Mouse (Mus musculus): ENCODE results near the gene Slc39a3. TPM values are rescaled to one million over a fixed set of nuclear protein-coding genes. Genes with fewer than 3 reads are reported as not detected.
"Not testable (repeated sequence)": the region's sequence is repeated elsewhere in the genome, so short reads cannot be mapped to it uniquely, and the experiment has no call there.

Slc39a3 gene
- polyA plus RNA-seq, 1 experiment from 2014 or later, result 18.2 TPM

- H3K9me3 ChIP-seq (replicated peaks; ENCODE audit: control insufficient read depth, low read length), result no peaks in the 10 kb centered on the region
- no peaks in the 10 kb centered on the region for H3K27me3 ChIP-seq (ENCODE audit: control insufficient read depth, insufficient read depth, low read length)
- peaks cover 13% of the 10 kb centered on the region for H3K36me3 ChIP-seq (ENCODE audit: control insufficient read depth, insufficient read depth, low read length)
- 90% methylated on average over 6 of the region's 6 CpGs for WGBS
- no peak for ATAC-seq (ENCODE audit: insufficient read depth, low FRiP score)
- no peak overlapping the region for H3K4me3 ChIP-seq (replicated peaks; ENCODE audit: low read length)
- H3K27ac ChIP-seq (ENCODE audit: low read length), result no peak overlapping the region
- H3K4me2 ChIP-seq (ENCODE audit: low read depth, low read length), result no peak overlapping the region
- H3K4me1 ChIP-seq (ENCODE audit: control insufficient read depth, insufficient read depth, low read length), result peaks cover 15% of the 10 kb centered on the region
- H3K9ac ChIP-seq (ENCODE audit: low read length), result no peak overlapping the region
Observed at GRCm38 (mm10) chr10:81055169-81055568, 17.9 kb upstream of the Slc39a3 start.

GRCm38 (mm10) chr10:81052577-81052976, 15.4 kb upstream of the Slc39a3 start:
- H3K4me2 ChIP-seq (ENCODE audit: low read depth, low read length), result no peak overlapping the region
- H3K4me1 ChIP-seq (ENCODE audit: control insufficient read depth, insufficient read depth, low read length), result no peaks in the 10 kb centered on the region
- no peaks in the 10 kb centered on the region for H3K27me3 ChIP-seq (ENCODE audit: control insufficient read depth, insufficient read depth, low read length)
- no peak overlapping the region for H3K27ac ChIP-seq (ENCODE audit: low read length)
- no peaks in the 10 kb centered on the region for H3K9me3 ChIP-seq (replicated peaks; ENCODE audit: control insufficient read depth, low read length)
- no peak overlapping the region for H3K9ac ChIP-seq (ENCODE audit: low read length)
- peaks cover 30% of the 10 kb centered on the region for H3K36me3 ChIP-seq (ENCODE audit: control insufficient read depth, insufficient read depth, low read length)
- WGBS, result 90% methylated on average over 5 of the region's 5 CpGs
- H3K4me3 ChIP-seq (replicated peaks; ENCODE audit: low read length), result no peak overlapping the region
- ATAC-seq (ENCODE audit: insufficient read depth, low FRiP score), result no peak

- no peak for ATAC-seq (ENCODE audit: insufficient read depth, low FRiP score)
- H3K27ac ChIP-seq (ENCODE audit: low read length), result no peak overlapping the region
- WGBS, result 96% methylated on average over 6 of the region's 6 CpGs
- no peaks in the 10 kb centered on the region for H3K9me3 ChIP-seq (replicated peaks; ENCODE audit: control insufficient read depth, low read length)
- no peak overlapping the region for H3K4me3 ChIP-seq (replicated peaks; ENCODE audit: low read length)
- H3K4me1 ChIP-seq (ENCODE audit: control insufficient read depth, insufficient read depth, low read length), result no peaks in the 10 kb centered on the region
- H3K27me3 ChIP-seq (ENCODE audit: control insufficient read depth, insufficient read depth, low read length), result no peaks in the 10 kb centered on the region
- H3K4me2 ChIP-seq (ENCODE audit: low read depth, low read length), result no peak overlapping the region
- H3K36me3 ChIP-seq (ENCODE audit: control insufficient read depth, insufficient read depth, low read length), result peaks cover 30% of the 10 kb centered on the region
- H3K9ac ChIP-seq (ENCODE audit: low read length), result no peak overlapping the region
Observed at GRCm38 (mm10) chr10:81051133-81051532, 13.9 kb upstream of the Slc39a3 start.

GRCm38 (mm10) chr10:81050645-81051044, 13.4 kb upstream of the Slc39a3 start:
- Histone ChIP-seq H3K4me2 (ENCODE audit: low read depth, low read length) (no peak overlapping the region), H3K36me3 (ENCODE audit: control insufficient read depth, insufficient read depth, low read length) (peaks cover 30% of the 10 kb centered on the region), H3K27ac (ENCODE audit: low read length) (no peak overlapping the region), H3K27me3 (ENCODE audit: control insufficient read depth, insufficient read depth, low read length) (no peaks in the 10 kb centered on the region), H3K9ac (ENCODE audit: low read length) (no peak overlapping the region), H3K4me3 (replicated peaks; ENCODE audit: low read length) (no peak overlapping the region), H3K9me3 (replicated peaks; ENCODE audit: control insufficient read depth, low read length) (no peaks in the 10 kb centered on the region), H3K4me1 (ENCODE audit: control insufficient read depth, insufficient read depth, low read length) (no peaks in the 10 kb centered on the region)
- WGBS, result 89% methylated on average over 4 of the region's 4 CpGs
- ATAC-seq (ENCODE audit: insufficient read depth, low FRiP score), result no peak

GRCm38 (mm10) chr10:81045246-81045645, 8.0 kb upstream of the Slc39a3 start:
- not testable (repeated sequence) for H3K4me2 ChIP-seq (ENCODE audit: low read depth, low read length); H3K4me1 ChIP-seq (ENCODE audit: control insufficient read depth, insufficient read depth, low read length); ATAC-seq (ENCODE audit: insufficient read depth, low FRiP score); H3K27me3 ChIP-seq (ENCODE audit: control insufficient read depth, insufficient read depth, low read length); H3K4me3 ChIP-seq (replicated peaks; ENCODE audit: low read length); H3K9ac ChIP-seq (ENCODE audit: low read length); H3K9me3 ChIP-seq (replicated peaks; ENCODE audit: control insufficient read depth, low read length); H3K27ac ChIP-seq (ENCODE audit: low read length)
- 87% methylated on average over 14 of the region's 14 CpGs for WGBS
- peaks cover 31% of the 10 kb centered on the region; the same call in 1 of the 2 replicates for H3K36me3 ChIP-seq (ENCODE audit: control insufficient read depth, insufficient read depth, low read length)

DNA sequence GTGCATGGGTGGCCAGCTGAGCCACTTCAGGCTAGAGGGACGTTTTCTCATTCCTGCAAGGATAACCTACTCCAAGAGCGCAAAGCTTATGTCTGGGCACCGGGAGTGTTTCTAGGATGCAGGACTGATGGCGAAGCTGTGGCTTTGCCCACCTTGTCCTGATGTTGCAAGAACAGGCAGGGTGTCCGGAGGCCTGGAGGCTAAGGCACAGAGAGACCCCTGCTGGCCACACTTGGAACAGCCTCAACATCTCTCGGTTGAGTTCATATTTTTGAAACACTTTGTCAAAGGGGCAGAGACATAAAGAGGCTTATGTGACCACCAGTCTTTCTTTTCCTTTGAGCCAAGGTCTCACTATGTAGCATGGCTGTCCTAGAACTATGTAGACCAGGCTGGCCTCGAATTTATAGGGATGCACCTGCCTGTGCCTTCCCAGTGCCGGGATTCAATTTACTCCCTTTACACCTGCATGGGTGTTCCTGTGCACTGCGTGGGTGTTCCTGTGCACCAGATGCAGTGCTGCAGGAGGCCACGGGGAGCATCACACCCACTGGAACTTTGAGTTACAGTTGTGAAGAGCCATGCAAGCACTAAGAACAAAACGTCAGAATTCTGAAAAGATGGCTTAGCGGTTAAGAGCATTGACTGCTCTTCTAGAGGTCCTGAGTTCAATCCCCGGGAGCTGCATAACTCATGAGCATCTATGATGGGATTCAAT, 4.4 kb upstream of the Slc39a3 start:
- Histone ChIP-seq H3K27me3 (ENCODE audit: control insufficient read depth, insufficient read depth, low read length) (no peaks in the 10 kb centered on the region), H3K9ac (ENCODE audit: low read length) (no peak overlapping the region), H3K36me3 (ENCODE audit: control insufficient read depth, insufficient read depth, low read length) (0 out of 2 replicates have a peak, but pooled peaks cover 13% of the 10 kb centered on the region), H3K9me3 (replicated peaks; ENCODE audit: control insufficient read depth, low read length) (no peaks in the 10 kb centered on the region), H3K4me2 (ENCODE audit: low read depth, low read length) (no peak overlapping the region), H3K27ac (ENCODE audit: low read length) (no peak overlapping the region), H3K4me3 (replicated peaks; ENCODE audit: low read length) (no peak overlapping the region), H3K4me1 (ENCODE audit: control insufficient read depth, insufficient read depth, low read length) (no peaks in the 10 kb centered on the region)
- WGBS, result 33% methylated on average over 13 of the region's 13 CpGs
- no peak for ATAC-seq (ENCODE audit: insufficient read depth, low FRiP score)

- Histone ChIP-seq H3K36me3 (ENCODE audit: control insufficient read depth, insufficient read depth, low read length) (peaks cover 3% of the 10 kb centered on the region; the same call in 1 of the 2 replicates), H3K4me3 (replicated peaks; ENCODE audit: low read length) (no peak overlapping the region), H3K27ac (ENCODE audit: low read length) (no peak overlapping the region), H3K9me3 (replicated peaks; ENCODE audit: control insufficient read depth, low read length) (no peaks in the 10 kb centered on the region), H3K4me1 (ENCODE audit: control insufficient read depth, insufficient read depth, low read length) (no peaks in the 10 kb centered on the region), H3K4me2 (ENCODE audit: low read depth, low read length) (no peak overlapping the region), H3K27me3 (ENCODE audit: control insufficient read depth, insufficient read depth, low read length) (no peaks in the 10 kb centered on the region), H3K9ac (ENCODE audit: low read length) (no peak overlapping the region)
- 77% methylated on average over 7 of the region's 7 CpGs for WGBS
- no peak for ATAC-seq (ENCODE audit: insufficient read depth, low FRiP score)
Observed at GRCm38 (mm10) chr10:81036251-81036650, 975 bp downstream of the Slc39a3 start.

GRCm38 (mm10) chr10:81033586-81033985, 3.6 kb downstream of the Slc39a3 start:
- Histone ChIP-seq H3K9me3 (replicated peaks; ENCODE audit: control insufficient read depth, low read length) (no peaks in the 10 kb centered on the region), H3K4me1 (ENCODE audit: control insufficient read depth, insufficient read depth, low read length) (no peaks in the 10 kb centered on the region), H3K27me3 (ENCODE audit: control insufficient read depth, insufficient read depth, low read length) (no peaks in the 10 kb centered on the region), H3K36me3 (ENCODE audit: control insufficient read depth, insufficient read depth, low read length) (peaks cover 6% of the 10 kb centered on the region; the same call in 1 of the 2 replicates), H3K4me3 (replicated peaks; ENCODE audit: low read length) (no peak overlapping the region), H3K27ac (ENCODE audit: low read length) (no peak overlapping the region), H3K4me2 (ENCODE audit: low read depth, low read length) (no peak overlapping the region), H3K9ac (ENCODE audit: low read length) (no peak overlapping the region)
- 76% methylated on average over 10 of the region's 10 CpGs for WGBS
- no peak for ATAC-seq (ENCODE audit: insufficient read depth, low FRiP score)

DNA sequence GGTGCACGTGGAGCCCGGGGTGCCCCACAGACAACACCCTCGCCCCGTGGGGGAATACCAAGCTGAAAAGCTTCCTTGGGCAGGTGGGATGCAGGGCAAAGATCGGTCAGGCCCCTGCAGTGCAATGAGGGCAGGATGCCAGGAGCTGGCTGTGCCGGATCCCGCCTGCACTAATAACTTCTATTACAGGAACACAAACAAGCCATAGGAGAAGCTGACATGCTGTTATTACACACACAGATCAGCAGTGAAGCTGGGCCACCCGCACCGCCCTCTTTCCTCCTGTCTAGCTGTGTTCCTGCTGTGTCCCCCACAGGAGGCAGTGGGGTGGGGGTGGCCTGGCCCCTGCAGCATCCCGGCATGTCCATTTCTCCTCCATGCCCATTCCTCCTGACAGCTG, 8.2 kb downstream of the Slc39a3 start:
- Histone ChIP-seq H3K4me3 (replicated peaks; ENCODE audit: low read length) (no peak overlapping the region), H3K9me3 (replicated peaks; ENCODE audit: control insufficient read depth, low read length) (no peaks in the 10 kb centered on the region), H3K9ac (ENCODE audit: low read length) (no peak overlapping the region), H3K36me3 (ENCODE audit: control insufficient read depth, insufficient read depth, low read length) (peaks cover 6% of the 10 kb centered on the region; the same call in 1 of the 2 replicates), H3K27me3 (ENCODE audit: control insufficient read depth, insufficient read depth, low read length) (peaks cover 13% of the 10 kb centered on the region), H3K27ac (ENCODE audit: low read length) (no peak overlapping the region), H3K4me2 (ENCODE audit: low read depth, low read length) (no peak overlapping the region), H3K4me1 (ENCODE audit: control insufficient read depth, insufficient read depth, low read length) (peaks cover 5% of the 10 kb centered on the region)
- ATAC-seq (ENCODE audit: insufficient read depth, low FRiP score), result no peak
- 71% methylated on average over 10 of the region's 10 CpGs for WGBS

Data from stomach, embryonic 16.5 days (tissue).